Mouse (Mus musculus) heart, embryonic 15.5 days (tissue): ENCODE results near the gene Vmp1. TPM values are rescaled to one million over a fixed set of nuclear protein-coding genes. Genes with fewer than 3 reads are reported as not detected.

Experiments used
- ATAC-seq: fragments of 200-750 bp; cut with Nextera tagmentation; replicated peaks from 2 replicates; pipeline ENCODE4 v1.8.0; 2017; ENCODE audit warnings: low read depth, moderate TSS enrichment; ENCODE audit not compliant: insufficient number of reproducible peaks, insufficient read depth, low FRiP score
- H3K27ac ChIP-seq: fragments of 300-500 bp; sonication (generic); 2 replicates; pipeline ENCODE4 v1.5.1; 2015; ENCODE audit warnings: mild to moderate bottlenecking, inconsistent platforms
- H3K27me3 ChIP-seq: fragments of 300-500 bp; sonication (generic); 2 replicates; pipeline ENCODE4 v1.6.1; 2015; ENCODE audit warnings: inconsistent platforms
- H3K36me3 ChIP-seq: fragments of 300-500 bp; sonication (generic); 2 replicates; pipeline ENCODE4 v1.6.1; 2015; ENCODE audit warnings: mild to moderate bottlenecking, inconsistent platforms
- H3K4me1 ChIP-seq: fragments of 300-500 bp; sonication (generic); replicated peaks from 2 replicates; pipeline ENCODE4 v1.6.1; 2015; ENCODE audit warnings: inconsistent platforms
- H3K4me2 ChIP-seq: fragments of 300-500 bp; sonication (generic); 2 replicates; pipeline ENCODE4 v1.6.1; 2015; ENCODE audit warnings: inconsistent platforms, mild to moderate bottlenecking, moderate library complexity
- H3K4me3 ChIP-seq: fragments of 300-500 bp; sonication (generic); 2 replicates; pipeline ENCODE4 v1.5.1; 2015; ENCODE audit warnings: mild to moderate bottlenecking, inconsistent platforms
- H3K9ac ChIP-seq: fragments of 300-500 bp; sonication (generic); 2 replicates; pipeline ENCODE4 v1.6.1; 2015; ENCODE audit warnings: mild to moderate bottlenecking, inconsistent platforms
- H3K9me3 ChIP-seq: fragments of 300-500 bp; sonication (generic); replicated peaks from 2 replicates; pipeline ENCODE4 v1.6.1; 2016; ENCODE audit warnings: inconsistent platforms
- WGBS: fragments of 180-500 bp; shearing (Covaris S2); methylation state at CpG from one replicate; pipeline ENCODE4 v1.1.7; 2015; ENCODE audit warnings: mixed read lengths; 5-methylcytosine and 5-hydroxymethylcytosine counted together
- polyA plus RNA-seq: library from polyadenylated mRNA; unstranded; fragments of >200 nt; fragmentation: Nextera tagmentation; extraction: Ambion mirVana; gene quantifications from 2 replicates; pipeline ENCODE4 v1.2.1, GENCODE M21; 2015

Gene Vmp1
- polyA plus RNA-seq, 1 experiment from 2014 or later: 74.3 TPM

DNA sequence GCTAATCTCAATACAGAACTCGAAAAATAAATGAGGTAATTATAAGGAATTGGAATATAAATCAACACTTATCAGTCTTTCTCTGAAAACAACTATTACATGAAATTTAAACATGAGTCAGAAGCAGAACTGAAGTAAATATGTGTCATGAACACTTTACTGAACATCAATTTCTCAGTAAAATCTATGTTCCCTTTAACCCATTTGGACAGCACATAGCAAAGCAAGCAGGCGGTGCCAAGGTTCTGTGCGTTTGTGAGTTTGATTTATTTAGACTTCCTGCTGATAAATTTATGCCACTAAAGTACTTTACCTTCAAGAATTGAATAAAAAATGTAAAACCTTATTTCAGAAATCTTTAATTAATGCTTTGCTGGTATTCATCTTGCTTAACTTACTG lies 54.2 kb downstream of the Vmp1 start:
- no peaks in the 10 kb centered on the region for H3K9me3 ChIP-seq
- 63% methylated on average over 3 of the region's 3 CpGs for WGBS
- H3K4me3 ChIP-seq: no peak overlapping the region
- H3K9ac ChIP-seq: no peak overlapping the region
- peaks cover 2% of the 10 kb centered on the region for H3K36me3 ChIP-seq
- H3K4me1 ChIP-seq: no peaks in the 10 kb centered on the region
- H3K27ac ChIP-seq: no peak overlapping the region
- ATAC-seq: no peak
- H3K27me3 ChIP-seq: no peaks in the 10 kb centered on the region
- no peak overlapping the region for H3K4me2 ChIP-seq

DNA sequence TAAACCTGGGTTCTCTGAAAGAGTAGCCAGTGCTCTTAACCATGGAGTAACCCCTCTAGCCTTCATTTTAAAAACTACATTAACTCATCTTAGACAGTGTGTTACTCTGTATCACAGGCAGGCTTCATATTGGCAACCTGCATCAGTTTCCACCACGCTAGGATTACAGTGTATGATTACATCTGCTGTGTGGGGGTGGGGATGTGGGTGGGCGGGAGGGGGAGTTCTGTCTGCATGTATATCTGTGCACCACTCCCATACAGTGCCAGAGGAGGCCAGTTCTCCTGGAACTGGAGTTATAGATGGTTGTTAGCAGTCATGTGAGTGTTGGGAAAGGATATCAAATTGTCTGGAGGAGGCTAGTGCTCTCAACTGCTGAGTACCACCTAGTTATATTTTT lies 55.2 kb downstream of the Vmp1 start:
- Histone ChIP-seq H3K9ac (no peak overlapping the region), H3K4me2 (no peak overlapping the region), H3K9me3 (no peaks in the 10 kb centered on the region), H3K27me3 (no peaks in the 10 kb centered on the region), H3K27ac (no peak overlapping the region), H3K4me3 (no peak overlapping the region), H3K36me3 (no peaks in the 10 kb centered on the region), H3K4me1 (no peaks in the 10 kb centered on the region)
- 52% methylated on average over 2 of the region's 2 CpGs for WGBS
- ATAC-seq: no peak

- Histone ChIP-seq H3K4me2 (no peak overlapping the region), H3K4me1 (no peaks in the 10 kb centered on the region), H3K4me3 (no peak overlapping the region), H3K36me3 (no peaks in the 10 kb centered on the region), H3K27me3 (no peaks in the 10 kb centered on the region), H3K27ac (no peak overlapping the region), H3K9ac (no peak overlapping the region), H3K9me3 (no peaks in the 10 kb centered on the region)
- ATAC-seq: no peak
Observed at GRCm38 (mm10) chr11:86627649-86628048, 56.0 kb downstream of the Vmp1 start.

DNA sequence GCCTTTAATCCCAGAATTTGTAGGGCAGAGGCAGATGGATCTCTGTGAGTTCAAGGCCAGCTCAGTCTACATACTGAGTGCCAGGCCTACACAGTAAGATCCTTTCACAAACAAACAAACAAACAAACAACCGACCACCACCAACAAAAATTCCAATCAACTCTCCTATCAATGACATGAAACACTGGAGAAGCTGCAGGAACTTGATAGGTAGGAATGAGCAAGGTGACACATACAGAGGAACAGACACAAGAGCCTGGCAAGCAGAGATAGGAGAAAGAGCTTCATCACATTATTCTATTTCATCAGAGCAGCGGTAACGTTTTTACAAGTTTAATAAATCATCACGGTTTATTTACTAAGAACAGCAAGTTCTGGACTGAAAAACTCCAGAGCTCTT lies 56.9 kb downstream of the Vmp1 start:
- H3K9me3 ChIP-seq: no peaks in the 10 kb centered on the region
- no peak overlapping the region for H3K9ac ChIP-seq
- H3K4me1 ChIP-seq: no peaks in the 10 kb centered on the region
- 90% methylated on average over 4 of the region's 4 CpGs for WGBS
- H3K27ac ChIP-seq: no peak overlapping the region
- H3K4me2 ChIP-seq: no peak overlapping the region
- H3K4me3 ChIP-seq: no peak overlapping the region
- ATAC-seq: no peak
- no peaks in the 10 kb centered on the region for H3K27me3 ChIP-seq
- no peaks in the 10 kb centered on the region for H3K36me3 ChIP-seq

- Histone ChIP-seq H3K9ac (no peak overlapping the region), H3K4me1 (no peaks in the 10 kb centered on the region), H3K4me2 (no peak overlapping the region), H3K36me3 (no peaks in the 10 kb centered on the region), H3K27me3 (no peaks in the 10 kb centered on the region), H3K4me3 (no peak overlapping the region), H3K9me3 (no peaks in the 10 kb centered on the region), H3K27ac (peak overlapping the region; percentile 26)
- no peak for ATAC-seq
- WGBS: 47% methylated on average over 5 of the region's 5 CpGs
Observed at GRCm38 (mm10) chr11:86624237-86624941, 59.2 kb downstream of the Vmp1 start.

- ATAC-seq: no peak
Observed at GRCm38 (mm10) chr11:86623402-86624010, 60.1 kb downstream of the Vmp1 start.

GRCm38 (mm10) chr11:86622191-86622912 lies 61.3 kb downstream of the Vmp1 start:
- Histone ChIP-seq H3K27ac (no peak overlapping the region), H3K27me3 (no peaks in the 10 kb centered on the region), H3K4me2 (no peak overlapping the region), H3K36me3 (no peaks in the 10 kb centered on the region), H3K4me3 (no peak overlapping the region), H3K9me3 (no peaks in the 10 kb centered on the region), H3K4me1 (no peaks in the 10 kb centered on the region), H3K9ac (no peak overlapping the region)
- WGBS: 90% methylated on average over 1 of the region's 1 CpGs
- no peak for ATAC-seq

More at GRCm38 (mm10) chr11:86623402-86624010, 60.1 kb downstream of the Vmp1 start:
- Histone ChIP-seq H3K36me3 (no peaks in the 10 kb centered on the region), H3K9me3 (no peaks in the 10 kb centered on the region), H3K27me3 (no peaks in the 10 kb centered on the region), H3K27ac (0 out of 2 replicates have a peak overlapping the region, but pooled peaks have one; percentile 26), H3K4me3 (no peak overlapping the region), H3K4me1 (no peaks in the 10 kb centered on the region), H3K4me2 (no peak overlapping the region), H3K9ac (no peak overlapping the region)
- WGBS: 85% methylated on average over 1 of the region's 1 CpGs

- 92% methylated on average over 13 of the region's 13 CpGs for WGBS
Observed at GRCm38 (mm10) chr11:86621139-86621538, 62.5 kb downstream of the Vmp1 start.

DNA sequence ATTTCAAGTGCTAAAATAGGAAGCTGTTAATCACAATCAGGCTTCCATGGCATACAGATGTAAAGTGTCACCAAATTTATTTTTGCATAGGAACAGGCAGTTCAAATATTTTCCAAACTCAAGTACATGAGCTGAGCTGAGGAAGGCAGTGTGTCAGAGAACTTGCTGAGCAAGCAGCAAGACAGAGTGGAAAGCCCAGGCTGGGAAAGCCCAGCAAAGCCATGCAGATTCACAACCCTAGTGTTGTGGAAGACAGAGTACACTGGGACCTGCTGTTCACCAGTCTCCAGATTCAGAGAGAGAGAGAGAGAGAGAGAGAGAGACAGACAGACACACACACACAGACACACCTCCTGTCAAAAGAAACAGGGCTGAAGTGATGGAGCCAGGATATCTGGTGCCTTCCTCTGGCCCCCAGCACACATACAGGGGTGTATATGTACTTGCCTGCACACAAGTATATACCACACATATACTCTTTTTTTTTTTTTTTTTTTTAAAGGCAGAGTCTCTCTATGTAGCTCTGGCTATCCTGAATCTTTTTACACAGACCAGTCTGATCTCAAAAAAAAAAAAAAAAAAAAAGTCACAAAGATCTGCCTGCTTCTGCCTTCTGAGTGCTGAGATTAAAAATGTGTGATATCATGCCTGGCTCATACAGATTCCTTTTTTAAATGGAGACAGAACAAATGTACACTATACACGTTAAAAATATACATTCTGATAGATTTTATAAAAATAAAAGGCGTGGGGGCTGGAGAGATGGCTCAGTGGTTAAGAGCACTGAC lies 64.9 kb downstream of the Vmp1 start:
- Histone ChIP-seq H3K9me3 (no peaks in the 10 kb centered on the region), H3K27ac (no peak overlapping the region), H3K4me2 (no peak overlapping the region), H3K36me3 (no peaks in the 10 kb centered on the region), H3K4me1 (no peaks in the 10 kb centered on the region), H3K27me3 (no peaks in the 10 kb centered on the region), H3K4me3 (no peak overlapping the region), H3K9ac (no peak overlapping the region)
- ATAC-seq: no peak
- 79% methylated on average over 2 of the region's 2 CpGs for WGBS

More at GRCm38 (mm10) chr11:86621139-86621538, 62.5 kb downstream of the Vmp1 start:
- Histone ChIP-seq H3K4me3 (no peak overlapping the region), H3K9me3 (no peaks in the 10 kb centered on the region), H3K9ac (no peak overlapping the region), H3K27me3 (no peaks in the 10 kb centered on the region), H3K36me3 (no peaks in the 10 kb centered on the region), H3K4me2 (no peak overlapping the region), H3K4me1 (no peaks in the 10 kb centered on the region), H3K27ac (no peak overlapping the region)
- no peak for ATAC-seq

DNA sequence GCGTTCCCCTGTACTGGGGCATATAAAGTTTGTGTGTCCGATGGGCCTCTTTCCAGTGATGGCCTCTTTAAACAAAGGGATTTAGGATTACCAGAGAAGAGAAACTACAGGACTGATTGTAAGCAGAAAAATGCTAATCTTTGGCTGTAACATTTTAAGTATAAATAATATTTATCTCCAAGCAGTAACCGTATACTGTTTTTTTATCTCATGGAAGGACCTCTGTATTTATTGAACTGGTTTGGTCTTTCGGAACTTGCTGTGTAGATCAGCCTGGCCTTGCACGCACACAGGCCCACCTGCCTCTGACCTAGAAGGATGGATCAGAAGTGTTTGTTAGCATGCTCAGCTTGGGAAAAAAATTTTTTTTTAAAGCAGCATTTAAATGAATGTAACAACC lies 69.0 kb downstream of the Vmp1 start:
- WGBS: 83% methylated on average over 5 of the region's 5 CpGs

DNA sequence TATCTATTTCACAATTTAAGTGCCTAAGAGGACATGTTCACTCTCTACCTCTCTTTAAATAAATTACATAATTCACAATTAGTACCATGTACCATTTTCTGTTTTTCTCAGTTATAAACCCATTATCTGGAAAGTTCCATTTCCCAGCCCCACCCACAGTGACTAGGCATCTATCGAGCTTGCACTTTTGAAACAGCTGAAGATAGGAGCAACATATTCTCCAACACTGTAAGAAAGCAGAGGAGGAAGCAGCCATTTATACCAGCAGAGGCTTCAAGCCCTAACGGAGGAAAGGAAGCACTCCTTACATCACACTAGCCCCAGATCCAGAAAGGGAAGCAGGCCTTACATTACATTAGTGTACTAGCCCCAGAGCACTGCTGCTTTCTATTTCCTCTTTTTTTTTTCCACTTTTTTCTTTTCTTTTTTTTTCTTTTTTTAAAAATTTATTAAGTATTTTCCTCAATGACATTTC lies 69.5 kb downstream of the Vmp1 start:
- Histone ChIP-seq H3K27ac (no peak overlapping the region), H3K36me3 (no peaks in the 10 kb centered on the region; the same call in 1 of the 2 replicates), H3K9me3 (no peaks in the 10 kb centered on the region), H3K4me3 (no peak overlapping the region), H3K9ac (no peak overlapping the region), H3K4me2 (no peak overlapping the region), H3K4me1 (no peaks in the 10 kb centered on the region), H3K27me3 (no peaks in the 10 kb centered on the region)
- WGBS: 41% methylated on average over 2 of the region's 2 CpGs
- ATAC-seq: no peak

More for the DNA sequence above, 69.0 kb downstream of the Vmp1 start:
- Histone ChIP-seq H3K9ac (no peak overlapping the region), H3K27me3 (no peaks in the 10 kb centered on the region), H3K4me1 (no peaks in the 10 kb centered on the region), H3K4me3 (no peak overlapping the region), H3K27ac (no peak overlapping the region), H3K9me3 (no peaks in the 10 kb centered on the region), H3K36me3 (no peaks in the 10 kb centered on the region; the same call in 1 of the 2 replicates), H3K4me2 (no peak overlapping the region)
- ATAC-seq: no peak
